Mouse (Mus musculus) C2C12 (cell line): ENCODE data around the gene Pard3. TPM values are rescaled to one million over a fixed set of nuclear protein-coding genes. Genes with fewer than 3 reads are reported as not detected.

Experiments
- H3K27me3 ChIP-seq: one replicate; pipeline ENCODE4 v1.6.1; 2011; ENCODE audit not compliant: control insufficient read depth, insufficient read depth, insufficient read length
- H3K36me3 ChIP-seq: one replicate; pipeline ENCODE4 v1.6.1; 2011; ENCODE audit not compliant: control insufficient read depth, insufficient read depth
- H3K4me3 ChIP-seq: one replicate; pipeline ENCODE4 v1.5.1; 2011; ENCODE audit warnings: mild to moderate bottlenecking, control low read depth; ENCODE audit not compliant: poor library complexity, insufficient read depth, severe bottlenecking
- H3K79me2 ChIP-seq: one replicate; pipeline ENCODE4 v1.6.1; 2011; ENCODE audit not compliant: control insufficient read depth, insufficient read depth
- H3K79me3 ChIP-seq: one replicate; pipeline ENCODE4 v1.6.1; 2011; ENCODE audit warnings: low read depth, control low read depth
- H3ac ChIP-seq: one replicate; pipeline ENCODE3; 2011; ENCODE audit warnings: low read depth; ENCODE audit not compliant: control insufficient read depth, insufficient read length
- CEBPB ChIP-seq: IDR thresholded peaks from one replicate; pipeline ENCODE4 v1.6.1; 2011; ENCODE audit warnings: low read depth, mild to moderate bottlenecking, control low read depth, moderate library complexity
- CTCF ChIP-seq: IDR thresholded peaks from one replicate; pipeline ENCODE4 v1.5.1; 2011; ENCODE audit not compliant: control insufficient read depth, insufficient read depth, insufficient read length
- FOSL1 ChIP-seq: IDR thresholded peaks from one replicate; pipeline ENCODE4 v1.8.0; 2011; ENCODE audit warnings: mild to moderate bottlenecking, low read length; ENCODE audit not compliant: poor library complexity, insufficient read depth, severe bottlenecking
- MAX ChIP-seq: IDR thresholded peaks from one replicate; pipeline ENCODE4 v1.6.1; 2011; ENCODE audit warnings: mild to moderate bottlenecking, control low read depth
- MYOD1 ChIP-seq: IDR thresholded peaks from one replicate; pipeline ENCODE4 v1.6.1; 2011; ENCODE audit warnings: low read depth; ENCODE audit not compliant: control insufficient read depth, insufficient read length
- MYOG ChIP-seq: IDR thresholded peaks from one replicate; pipeline ENCODE4 v1.6.1; 2011; ENCODE audit not compliant: control insufficient read depth, insufficient read length; ENCODE audit errors: extremely low read depth
- USF1 ChIP-seq: IDR thresholded peaks from one replicate; pipeline ENCODE4 v1.6.1; 2011; ENCODE audit warnings: low read depth, mild to moderate bottlenecking, control low read depth, moderate library complexity
- polyA plus RNA-seq: library from polyadenylated mRNA; unstranded; fragments of >200 nt; fragmentation: generic; extraction: Trizol; gene quantifications from one replicate; pipeline ENCODE4 v1.2.1, GENCODE M21; 2012; ENCODE audit warnings: missing spikeins

The Pard3 gene
- polyA plus RNA-seq, 1 experiment = 8.4 TPM

DNA sequence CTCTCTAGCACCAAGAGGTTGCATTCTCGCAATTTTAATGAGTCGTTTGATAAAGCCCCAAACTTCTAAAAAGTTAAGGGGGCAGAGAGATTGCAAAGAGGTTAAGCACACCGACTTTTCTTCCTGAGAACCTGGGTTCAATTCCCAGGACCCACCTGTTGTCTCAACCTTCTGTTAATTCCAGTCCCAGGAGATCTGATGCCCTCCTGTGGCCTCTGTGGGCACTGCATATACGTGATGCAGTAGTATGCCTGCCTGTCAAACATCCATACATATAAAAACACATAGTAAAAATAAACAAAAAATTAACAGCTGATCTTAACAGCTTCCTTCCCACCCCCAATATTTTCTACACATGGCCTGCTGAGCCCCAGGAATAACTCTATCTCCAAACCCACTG is 524.6 kb downstream of the Pard3 start:
- no peaks in the 10 kb centered on the region for H3K36me3 ChIP-seq
- H3K79me2 ChIP-seq = no peaks in the 10 kb centered on the region
- TF ChIP-seq MYOG (no peak), USF1 (no peak), MYOD1 (no peak), MAX (no peak), CTCF (no peak), FOSL1 (no peak), CEBPB (no peak)
- H3K27me3 ChIP-seq = no peaks in the 10 kb centered on the region
- no peak overlapping the region for H3ac ChIP-seq
- H3K79me3 ChIP-seq = no peaks in the 10 kb centered on the region
- no peak overlapping the region for H3K4me3 ChIP-seq

DNA sequence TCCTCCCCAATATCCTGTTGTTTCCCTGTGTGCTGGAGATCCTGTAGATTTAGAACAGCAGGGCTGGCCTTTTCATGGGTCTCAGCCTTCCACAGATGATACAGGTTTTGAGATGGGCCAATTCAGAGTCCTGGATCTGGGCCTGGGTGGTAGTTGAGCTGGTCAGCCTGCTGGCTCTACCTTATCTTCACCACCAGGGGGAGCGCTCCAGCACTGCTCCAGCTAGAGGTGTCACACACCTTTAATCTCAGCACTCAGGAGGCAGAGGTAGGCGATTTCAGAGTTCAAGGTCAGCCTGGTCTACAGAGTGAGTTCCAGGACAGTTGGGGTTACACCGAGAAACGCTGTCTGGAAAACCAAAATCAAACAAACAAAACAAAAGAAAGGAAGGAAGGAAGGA is 525.6 kb downstream of the Pard3 start:
- Histone ChIP-seq H3K4me3 (no peak overlapping the region), H3K27me3 (no peaks in the 10 kb centered on the region), H3K79me3 (no peaks in the 10 kb centered on the region), H3K36me3 (no peaks in the 10 kb centered on the region), H3K79me2 (no peaks in the 10 kb centered on the region), H3ac (no peak overlapping the region)
- peak; percentile 45 for TF ChIP-seq CTCF
- no peak for TF ChIP-seq MYOG

DNA sequence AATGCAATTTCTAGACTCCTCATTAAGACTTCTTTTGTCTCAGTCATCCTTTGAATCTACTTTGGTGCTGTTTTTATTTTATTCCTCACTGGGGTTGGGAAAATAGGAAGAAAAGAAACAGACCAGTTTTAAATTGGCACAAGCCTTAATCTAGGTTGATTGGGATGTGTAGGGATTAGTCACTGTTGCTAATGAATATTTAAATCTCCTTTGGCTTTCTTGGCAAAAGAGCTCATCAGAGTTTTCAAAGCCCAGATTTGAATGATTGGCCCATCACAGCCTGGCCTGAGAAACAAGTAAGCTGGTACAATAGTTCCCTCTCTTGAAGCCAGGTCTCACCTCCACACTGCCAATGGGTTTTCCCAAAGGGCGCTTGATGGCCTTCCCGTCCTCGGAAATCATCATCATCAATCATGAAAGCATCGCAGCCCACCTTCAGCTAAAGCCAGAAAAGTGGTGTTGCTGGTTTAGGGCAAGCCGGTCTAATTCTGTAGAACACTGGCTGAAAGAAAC is 527.0 kb downstream of the Pard3 start:
- no peak overlapping the region for H3K4me3 ChIP-seq
- H3K79me2 ChIP-seq = no peaks in the 10 kb centered on the region
- H3K27me3 ChIP-seq = no peaks in the 10 kb centered on the region
- H3ac ChIP-seq = no peak overlapping the region
- H3K79me3 ChIP-seq = no peaks in the 10 kb centered on the region
- H3K36me3 ChIP-seq = no peaks in the 10 kb centered on the region
- TF ChIP-seq USF1 = no peak
- TF ChIP-seq CEBPB = no peak
- no peak for TF ChIP-seq CTCF

DNA sequence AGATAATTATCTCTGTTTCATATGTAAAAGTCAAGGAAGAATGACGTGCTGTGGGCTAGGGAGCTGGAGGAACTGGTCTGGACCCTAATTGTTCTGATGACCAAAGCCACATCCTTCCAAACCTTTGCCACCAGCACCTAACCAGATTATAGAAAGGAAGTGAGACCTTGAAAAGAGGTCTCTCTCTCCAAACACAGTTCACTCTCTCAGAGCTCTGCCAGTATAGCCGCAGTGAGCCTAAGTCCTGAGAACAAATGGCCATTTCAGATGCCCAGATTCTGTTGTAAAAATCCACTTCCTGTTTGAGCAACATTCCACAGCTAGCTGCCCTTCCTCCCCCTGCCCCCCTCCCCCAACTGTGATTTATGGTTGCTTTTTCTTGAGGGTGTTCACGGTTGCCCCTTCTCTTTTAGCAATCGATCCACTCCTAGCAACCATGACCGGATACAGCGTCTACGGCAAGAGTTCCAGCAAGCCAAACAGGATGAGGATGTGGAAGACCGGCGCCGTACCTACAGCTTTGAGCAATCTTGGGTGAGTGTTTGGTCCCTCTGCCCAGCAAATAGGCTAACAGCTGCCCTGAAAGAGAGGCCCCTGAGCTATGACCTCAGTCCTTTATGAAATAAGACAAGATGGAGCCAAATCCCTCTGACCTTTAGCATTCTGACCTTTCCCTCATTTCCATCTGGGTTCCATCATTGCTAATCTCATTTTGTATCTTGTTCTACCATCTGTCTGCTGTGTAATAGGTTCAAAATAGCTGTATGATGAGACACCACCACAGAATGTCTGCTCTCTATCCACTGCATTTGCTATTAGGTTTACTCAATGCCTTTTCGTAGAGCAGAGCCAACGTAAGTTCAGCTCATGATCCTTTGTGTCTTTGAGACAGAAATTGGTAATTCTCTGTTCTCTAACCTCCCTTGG is 529.2 kb downstream of the Pard3 start:
- Histone ChIP-seq H3K4me3 (no peak overlapping the region), H3K27me3 (no peaks in the 10 kb centered on the region), H3K36me3 (no peaks in the 10 kb centered on the region), H3K79me2 (no peaks in the 10 kb centered on the region), H3K79me3 (no peaks in the 10 kb centered on the region), H3ac (no peak overlapping the region)
- TF ChIP-seq USF1 = no peak
- TF ChIP-seq MYOD1 = no peak
- no peak for TF ChIP-seq CTCF
- TF ChIP-seq FOSL1 = no peak
- TF ChIP-seq MYOG = no peak
- TF ChIP-seq MAX = no peak
- no peak for TF ChIP-seq CEBPB

DNA sequence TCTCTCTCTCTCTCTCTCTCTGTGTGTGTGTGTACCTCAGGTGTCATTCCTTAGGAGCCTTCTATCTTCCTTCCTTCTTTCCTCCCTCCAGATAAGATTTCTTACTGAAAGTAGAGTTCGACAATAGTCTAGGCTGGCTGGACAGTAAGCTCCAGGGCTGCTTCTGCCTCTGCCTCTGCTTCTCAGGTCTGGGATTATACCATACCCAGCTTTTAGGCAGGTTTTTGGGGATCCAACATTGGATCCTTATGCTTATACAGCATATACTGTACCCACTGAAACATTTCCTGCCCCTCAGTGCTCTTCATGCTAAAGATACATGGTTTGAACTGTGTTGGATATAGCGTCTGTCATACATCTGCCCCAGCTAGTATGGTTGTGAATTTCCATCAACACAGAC is 536.9 kb downstream of the Pard3 start:
- H3K79me2 ChIP-seq = no peaks in the 10 kb centered on the region
- no peaks in the 10 kb centered on the region for H3K36me3 ChIP-seq
- H3K4me3 ChIP-seq = no peak overlapping the region
- H3K27me3 ChIP-seq = no peaks in the 10 kb centered on the region
- TF ChIP-seq USF1 (no peak), CTCF (no peak), MYOD1 (no peak), MYOG (no peak), CEBPB (no peak), FOSL1 (no peak), MAX (no peak)
- H3K79me3 ChIP-seq = no peaks in the 10 kb centered on the region
- H3ac ChIP-seq = no peak overlapping the region

DNA sequence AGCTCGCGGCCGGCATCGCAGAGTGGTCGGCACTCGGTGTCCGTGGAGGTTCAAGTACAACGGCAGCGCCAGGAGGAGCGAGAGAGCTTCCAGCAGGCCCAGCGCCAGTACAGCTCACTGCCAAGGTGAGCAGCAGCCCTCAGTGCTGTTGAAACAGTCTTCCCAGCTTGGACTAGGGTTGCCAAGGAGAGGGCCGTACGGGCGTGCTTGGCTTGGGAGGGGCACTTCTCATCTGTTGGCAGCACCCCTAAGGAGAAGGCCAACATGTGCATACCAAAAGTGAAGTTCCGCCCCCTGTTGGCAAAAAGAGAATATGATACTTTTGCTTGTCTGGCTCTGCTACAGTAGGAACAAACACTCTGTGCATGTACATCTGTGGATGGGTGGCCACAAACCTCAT is 539.4 kb downstream of the Pard3 start:
- Histone ChIP-seq H3K79me3 (no peaks in the 10 kb centered on the region), H3K27me3 (no peaks in the 10 kb centered on the region), H3K36me3 (no peaks in the 10 kb centered on the region), H3K4me3 (no peak overlapping the region), H3ac (no peak overlapping the region), H3K79me2 (no peaks in the 10 kb centered on the region)
- TF ChIP-seq CEBPB (no peak), FOSL1 (no peak), USF1 (no peak), MYOG (no peak), CTCF (no peak), MAX (no peak), MYOD1 (no peak)
